Mouse (Mus musculus) small intestine, adult 2 months (tissue): ENCODE results near the gene Lta. TPM values are rescaled to one million over a fixed set of nuclear protein-coding genes. Genes with fewer than 3 reads are reported as not detected.

ENCODE experiments used
- H3K27ac ChIP-seq: fragments of 200-500 bp; 2 replicates; pipeline ENCODE4 v1.5.1; 2012; ENCODE audit warnings: low read depth, low read length, control low read depth, inconsistent platforms; ENCODE audit not compliant: insufficient read depth
- H3K27me3 ChIP-seq: fragments of 200-500 bp; 2 replicates; pipeline ENCODE4 v1.6.1; 2012; ENCODE audit warnings: mild to moderate bottlenecking, moderate library complexity, low read length, inconsistent platforms; ENCODE audit not compliant: control insufficient read depth, insufficient read depth
- H3K36me3 ChIP-seq: fragments of 200-500 bp; 2 replicates; pipeline ENCODE4 v1.6.1; 2012; ENCODE audit warnings: mild to moderate bottlenecking, low read length, control low read depth, inconsistent platforms; ENCODE audit not compliant: control insufficient read depth, insufficient read depth
- H3K4me1 ChIP-seq: fragments of 200-500 bp; 2 replicates; pipeline ENCODE4 v1.6.1; 2012; ENCODE audit warnings: low read length, inconsistent platforms, mixed read lengths; ENCODE audit not compliant: control insufficient read depth, insufficient read depth, insufficient read length
- H3K4me3 ChIP-seq: fragments of 200-500 bp; 2 replicates; pipeline ENCODE4 v1.5.1; 2012; ENCODE audit warnings: low read depth, mild to moderate bottlenecking, control low read depth, inconsistent platforms, low read length, moderate library complexity
- CTCF ChIP-seq: fragments of 200-500 bp; IDR thresholded peaks from 2 replicates; pipeline ENCODE4 v1.5.1; 2012; ENCODE audit warnings: low read depth, mild to moderate bottlenecking, control low read depth, inconsistent platforms, low read length, moderate library complexity, mixed read lengths; ENCODE audit not compliant: insufficient replicate concordance, insufficient read length; ENCODE audit errors: extremely low read depth
- POLR2A ChIP-seq: fragments of 200-500 bp; IDR thresholded peaks from 2 replicates; pipeline ENCODE4 v1.6.1; 2012; ENCODE audit warnings: low read depth, mild to moderate bottlenecking, control low read depth, inconsistent platforms, low read length, moderate library complexity
- WGBS: fragments of 180-500 bp; shearing (Covaris S2); methylation state at CpG from one replicate; pipeline ENCODE4 v1.1.7; 2018; 5-methylcytosine and 5-hydroxymethylcytosine counted together
- polyA plus RNA-seq: library from polyadenylated mRNA; depleted of rRNA; stranded (reverse); fragments of >200 nt; gene quantifications from 2 replicates; pipeline ENCODE4 v1.2.3, GENCODE M21; 2012

Lta gene
- polyA plus RNA-seq, 1 experiment = 0.66 TPM

DNA sequence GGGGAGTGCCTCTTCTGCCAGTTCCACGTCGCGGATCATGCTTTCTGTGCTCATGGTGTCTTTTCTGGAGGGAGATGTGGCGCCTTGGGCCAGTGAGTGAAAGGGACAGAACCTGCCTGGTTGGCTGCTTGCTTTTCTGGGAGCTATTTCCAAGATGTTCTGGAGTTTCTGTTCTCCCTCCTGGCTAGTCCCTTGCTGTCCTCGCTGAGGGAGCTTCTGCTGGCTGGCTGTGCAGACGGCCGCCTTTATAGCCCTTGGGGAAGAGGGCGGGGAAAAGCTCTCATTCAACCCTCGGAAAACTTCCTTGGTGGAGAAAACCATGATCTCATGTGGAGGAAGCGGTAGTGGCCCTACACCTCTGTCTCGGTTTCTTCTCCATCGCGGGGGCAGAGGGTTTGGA lies 3.4 kb downstream of the Lta start, which contains the start of gene Tnf:
TSS of gene Tnf (minus strand) at position 221 of the 400 bp plus-strand sequence.
- H3K4me1 ChIP-seq = peaks cover 22% of the 10 kb centered on the region
- H3K27me3 ChIP-seq = no peaks in the 10 kb centered on the region
- H3K4me3 ChIP-seq = peak within 1 kb of the TSS; percentile 56
- TF ChIP-seq CTCF (no peak), POLR2A (peak; percentile 79; the same call in 1 of the 2 replicates)
- no peaks in the 10 kb centered on the region for H3K36me3 ChIP-seq
- peak within 1 kb of the TSS; percentile 42 for H3K27ac ChIP-seq
- 18% methylated on average over 13 of the region's 13 CpGs for WGBS

GRCm38 (mm10) chr17:35201128-35201527 lies 4.0 kb downstream of the Lta start:
- TF ChIP-seq CTCF = no peak
- TF ChIP-seq POLR2A = no peak
- Histone ChIP-seq H3K36me3 (no peaks in the 10 kb centered on the region), H3K27me3 (no peaks in the 10 kb centered on the region), H3K4me1 (peaks cover 26% of the 10 kb centered on the region), H3K27ac (no peak overlapping the region), H3K4me3 (peak overlapping the region; percentile 56)
- WGBS = 52% methylated on average over 11 of the region's 11 CpGs

- no peaks in the 10 kb centered on the region for H3K36me3 ChIP-seq
- H3K4me3 ChIP-seq = peak overlapping the region; percentile 56
- peaks cover 28% of the 10 kb centered on the region for H3K4me1 ChIP-seq
- WGBS = 68% methylated on average over 11 of the region's 11 CpGs
- no peaks in the 10 kb centered on the region for H3K27me3 ChIP-seq
- TF ChIP-seq CTCF = no peak
- TF ChIP-seq POLR2A = no peak
- H3K27ac ChIP-seq = peak overlapping the region; percentile 42
These were observed 4.8 kb downstream of the Lta start for GRCm38 (mm10) chr17:35200398-35200797.

GRCm38 (mm10) chr17:35198946-35199345 lies 6.2 kb downstream of the Lta start:
- Histone ChIP-seq H3K27ac (no peak overlapping the region), H3K4me1 (peaks cover 25% of the 10 kb centered on the region), H3K27me3 (no peaks in the 10 kb centered on the region), H3K36me3 (no peaks in the 10 kb centered on the region), H3K4me3 (no peak overlapping the region)
- WGBS = 31% methylated on average over 8 of the region's 8 CpGs
- TF ChIP-seq CTCF (no peak), POLR2A (no peak)

- Histone ChIP-seq H3K36me3 (no peaks in the 10 kb centered on the region), H3K27ac (no peak overlapping the region), H3K4me3 (no peak overlapping the region), H3K4me1 (peaks cover 25% of the 10 kb centered on the region), H3K27me3 (no peaks in the 10 kb centered on the region)
- 74% methylated on average over 7 of the region's 7 CpGs for WGBS
- TF ChIP-seq CTCF (no peak), POLR2A (no peak)
These were observed 7.1 kb downstream of the Lta start for GRCm38 (mm10) chr17:35198029-35198428.

GRCm38 (mm10) chr17:35197126-35197525 lies 8.0 kb downstream of the Lta start:
- Histone ChIP-seq H3K36me3 (no peaks in the 10 kb centered on the region), H3K27me3 (no peaks in the 10 kb centered on the region), H3K4me3 (no peak overlapping the region)

GRCm38 (mm10) chr17:35196321-35196641 lies 8.9 kb downstream of the Lta start:
- peak overlapping the region; percentile 77 for H3K4me3 ChIP-seq
- H3K4me1 ChIP-seq = peaks cover 16% of the 10 kb centered on the region
- H3K27ac ChIP-seq = peak overlapping the region; percentile 25
- H3K27me3 ChIP-seq = no peaks in the 10 kb centered on the region
- WGBS = 4% methylated on average over 9 of the region's 9 CpGs
- TF ChIP-seq CTCF (no peak), POLR2A (no peak)
- no peaks in the 10 kb centered on the region for H3K36me3 ChIP-seq

More at GRCm38 (mm10) chr17:35197126-35197525, 8.0 kb downstream of the Lta start:
- 46% methylated on average over 6 of the region's 6 CpGs for WGBS
- Histone ChIP-seq H3K4me1 (peaks cover 23% of the 10 kb centered on the region), H3K27ac (no peak overlapping the region)
- TF ChIP-seq CTCF (no peak), POLR2A (no peak)
